Mouse (Mus musculus): ENCODE measurements around the gene Nicn1. TPM values are rescaled to one million over a fixed set of nuclear protein-coding genes. Genes with fewer than 3 reads are reported as not detected.
"Not testable (repeated sequence)": the region's sequence is repeated elsewhere in the genome, so short reads cannot be mapped to it uniquely, and the experiment has no call there.

Gene Nicn1
- polyA plus RNA-seq, 1 experiment from 2014 or later, result 13.9 TPM

GRCm38 (mm10) chr9:108273485-108273884 is 16.7 kb upstream of the Nicn1 start:
- H3K27me3 ChIP-seq (replicated peaks; ENCODE audit: control insufficient read depth, insufficient read depth, low read length), result no peaks in the 10 kb centered on the region
- H3K4me3 ChIP-seq (ENCODE audit: low read depth, low read length), result no peak overlapping the region
- H3K4me1 ChIP-seq (replicated peaks; ENCODE audit: control insufficient read depth, insufficient read depth, low read length), result no peaks in the 10 kb centered on the region
- DNase-seq (ENCODE audit: low spot score) (no peak), ATAC-seq (replicated peaks; ENCODE audit: low FRiP score) (no peak)
- 75% methylated on average over 4 of the region's 4 CpGs for WGBS
- H3K27ac ChIP-seq (ENCODE audit: low read depth, low read length), result no peak overlapping the region
- no peak overlapping the region for H3K4me2 ChIP-seq
- H3K36me3 ChIP-seq (ENCODE audit: control insufficient read depth, insufficient read depth, low read length), result no peaks in the 10 kb centered on the region
- H3K9ac ChIP-seq (ENCODE audit: low read depth, low read length), result no peak overlapping the region
- H3K9me3 ChIP-seq (ENCODE audit: control insufficient read depth, low read length), result no peaks in the 10 kb centered on the region

DNA sequence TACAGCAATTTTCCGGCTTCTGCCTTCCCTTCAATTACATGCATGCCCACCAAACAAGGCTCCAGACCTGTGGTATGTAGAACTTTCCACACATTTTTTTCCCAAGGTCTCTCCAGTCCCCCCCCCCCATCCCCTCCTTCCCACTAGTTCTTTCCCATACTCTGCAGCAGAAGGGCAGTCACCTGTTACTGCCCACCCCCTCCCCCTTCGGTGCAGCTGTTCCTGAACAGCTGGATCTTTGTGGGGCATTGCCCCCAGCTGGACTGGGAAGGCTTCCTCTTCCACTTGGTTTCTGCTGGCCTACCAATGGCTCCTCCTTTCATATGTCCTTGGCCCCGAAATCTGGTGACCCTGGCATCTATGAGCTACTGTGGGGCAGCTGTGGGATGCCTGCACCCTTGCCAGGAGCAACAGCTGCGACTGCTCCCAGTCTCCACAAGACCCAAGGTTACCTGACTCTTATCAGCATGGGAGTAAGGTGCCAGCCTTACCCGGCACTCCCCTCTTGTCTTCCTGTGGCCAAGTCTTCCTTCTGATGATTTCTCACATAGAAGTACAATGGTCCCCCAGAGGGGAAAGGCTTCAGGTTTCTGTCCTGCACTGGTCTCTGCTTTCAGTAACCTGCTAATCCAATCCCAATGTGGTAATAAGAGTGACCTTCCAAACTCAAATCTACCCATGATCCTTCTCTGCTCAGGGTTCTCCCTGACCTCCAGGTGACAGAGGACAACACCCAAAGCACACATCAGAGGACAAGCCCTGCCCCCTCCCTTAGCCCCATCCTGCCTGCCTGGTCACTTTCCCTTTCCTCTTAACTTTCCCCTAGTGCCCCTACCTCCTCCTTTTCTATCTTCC is 15.5 kb upstream of the Nicn1 start:
- Histone ChIP-seq H3K36me3 (ENCODE audit: control insufficient read depth, insufficient read depth, low read length) (no peaks in the 10 kb centered on the region), H3K4me1 (replicated peaks; ENCODE audit: control insufficient read depth, insufficient read depth, low read length) (no peaks in the 10 kb centered on the region), H3K27ac (ENCODE audit: low read depth, low read length) (no peak overlapping the region), H3K9me3 (ENCODE audit: control insufficient read depth, low read length) (no peaks in the 10 kb centered on the region), H3K9ac (ENCODE audit: low read depth, low read length) (no peak overlapping the region), H3K4me3 (ENCODE audit: low read depth, low read length) (no peak overlapping the region), H3K27me3 (replicated peaks; ENCODE audit: control insufficient read depth, insufficient read depth, low read length) (no peaks in the 10 kb centered on the region), H3K4me2 (no peak overlapping the region)
- 65% methylated on average over 5 of the region's 5 CpGs for WGBS
- ATAC-seq (replicated peaks; ENCODE audit: low FRiP score) (no peak), DNase-seq (ENCODE audit: low spot score) (no peak)

- H3K4me3 ChIP-seq (ENCODE audit: low read depth, low read length), result no peak overlapping the region
- ATAC-seq (replicated peaks; ENCODE audit: low FRiP score), result no peak
- no peaks in the 10 kb centered on the region for H3K9me3 ChIP-seq (ENCODE audit: control insufficient read depth, low read length)
- WGBS, result 50% methylated on average over 6 of the region's 6 CpGs
- no peak overlapping the region for H3K27ac ChIP-seq (ENCODE audit: low read depth, low read length)
- no peak for DNase-seq (ENCODE audit: low spot score)
- H3K4me2 ChIP-seq, result no peak overlapping the region
- no peak overlapping the region for H3K9ac ChIP-seq (ENCODE audit: low read depth, low read length)
- H3K4me1 ChIP-seq (replicated peaks; ENCODE audit: control insufficient read depth, insufficient read depth, low read length), result no peaks in the 10 kb centered on the region
- no peaks in the 10 kb centered on the region for H3K36me3 ChIP-seq (ENCODE audit: control insufficient read depth, insufficient read depth, low read length)
- H3K27me3 ChIP-seq (replicated peaks; ENCODE audit: control insufficient read depth, insufficient read depth, low read length), result no peaks in the 10 kb centered on the region
These were observed 14.9 kb upstream of the Nicn1 start for GRCm38 (mm10) chr9:108275331-108275659.

- H3K4me2 ChIP-seq, result no peak overlapping the region
- H3K4me1 ChIP-seq (replicated peaks; ENCODE audit: control insufficient read depth, insufficient read depth, low read length), result no peaks in the 10 kb centered on the region
- no peak overlapping the region for H3K9ac ChIP-seq (ENCODE audit: low read depth, low read length)
- no peaks in the 10 kb centered on the region for H3K27me3 ChIP-seq (replicated peaks; ENCODE audit: control insufficient read depth, insufficient read depth, low read length)
- ATAC-seq (replicated peaks; ENCODE audit: low FRiP score) (no peak), DNase-seq (ENCODE audit: low spot score) (no peak)
- H3K4me3 ChIP-seq (ENCODE audit: low read depth, low read length), result no peak overlapping the region
- no peaks in the 10 kb centered on the region for H3K36me3 ChIP-seq (ENCODE audit: control insufficient read depth, insufficient read depth, low read length)
- no peaks in the 10 kb centered on the region for H3K9me3 ChIP-seq (ENCODE audit: control insufficient read depth, low read length)
- no peak overlapping the region for H3K27ac ChIP-seq (ENCODE audit: low read depth, low read length)
- WGBS, result 67% methylated on average over 10 of the region's 10 CpGs
These were observed 11.4 kb upstream of the Nicn1 start for GRCm38 (mm10) chr9:108278697-108279450.

DNA sequence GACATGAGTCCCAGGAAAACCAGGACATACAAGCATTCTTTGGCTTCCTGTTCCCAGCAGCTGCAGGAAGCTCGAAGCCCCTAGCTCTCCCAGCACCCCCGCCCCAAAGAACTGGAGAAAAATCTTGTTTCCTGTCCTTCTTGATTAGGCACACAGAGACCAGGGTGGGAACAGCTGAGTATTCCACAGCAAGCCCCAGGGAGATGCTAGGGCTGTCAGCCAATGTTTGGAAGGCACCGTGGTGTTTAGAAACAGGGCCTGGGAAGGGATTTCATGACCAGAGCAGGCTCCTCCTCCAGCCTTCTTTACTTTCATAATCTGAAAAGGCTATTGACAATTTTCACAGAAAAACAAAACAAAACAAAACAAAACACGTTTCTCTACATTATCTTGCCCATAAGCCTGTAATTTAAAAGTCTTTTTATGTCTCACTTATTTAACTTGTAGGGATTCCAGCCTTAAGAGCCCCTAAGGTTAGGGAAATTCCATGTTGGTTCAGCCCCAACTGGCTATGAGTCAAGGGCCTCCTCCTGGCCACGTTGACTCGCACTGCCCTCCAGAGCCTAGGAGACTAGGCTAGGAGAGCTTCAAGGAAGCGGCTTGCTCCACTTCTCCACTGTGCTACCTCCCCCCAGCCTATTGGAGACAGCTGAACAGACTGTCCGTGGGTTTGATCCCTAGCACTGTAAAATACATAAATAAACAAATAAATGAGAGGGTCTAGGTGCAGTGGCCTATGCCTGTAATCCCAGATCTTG is 10.0 kb upstream of the Nicn1 start:
- DNase-seq (ENCODE audit: low spot score) (no peak), ATAC-seq (replicated peaks; ENCODE audit: low FRiP score) (no peak)
- H3K4me2 ChIP-seq, result no peak overlapping the region
- no peak overlapping the region for H3K27ac ChIP-seq (ENCODE audit: low read depth, low read length)
- 32% methylated on average over 8 of the region's 8 CpGs for WGBS
- H3K9me3 ChIP-seq (ENCODE audit: control insufficient read depth, low read length), result no peaks in the 10 kb centered on the region
- H3K4me1 ChIP-seq (replicated peaks; ENCODE audit: control insufficient read depth, insufficient read depth, low read length), result no peaks in the 10 kb centered on the region
- H3K9ac ChIP-seq (ENCODE audit: low read depth, low read length), result no peak overlapping the region
- no peak overlapping the region for H3K4me3 ChIP-seq (ENCODE audit: low read depth, low read length)
- H3K36me3 ChIP-seq (ENCODE audit: control insufficient read depth, insufficient read depth, low read length), result no peaks in the 10 kb centered on the region
- H3K27me3 ChIP-seq (replicated peaks; ENCODE audit: control insufficient read depth, insufficient read depth, low read length), result no peaks in the 10 kb centered on the region

DNA sequence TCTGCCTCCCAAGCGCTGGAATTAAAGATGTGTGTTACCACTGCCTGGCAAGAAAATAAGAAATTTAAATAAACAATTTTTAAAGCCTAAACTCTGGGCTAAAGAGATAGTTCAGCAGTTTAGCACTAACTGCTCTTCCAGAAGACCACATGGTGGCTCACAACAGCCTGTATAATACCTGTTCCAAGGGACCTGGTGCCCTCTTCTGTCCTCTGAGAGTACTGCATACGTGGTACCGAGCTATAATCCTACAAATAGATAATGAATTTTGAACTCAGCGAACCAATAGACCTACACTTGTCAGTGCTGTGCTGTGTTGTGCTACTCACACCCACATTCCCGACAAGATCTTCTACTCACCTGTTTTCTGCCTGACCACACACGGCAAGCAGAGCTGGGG is 5.8 kb upstream of the Nicn1 start:
- Histone ChIP-seq H3K27ac (ENCODE audit: low read depth, low read length) (no peak overlapping the region), H3K9me3 (ENCODE audit: control insufficient read depth, low read length) (no peaks in the 10 kb centered on the region), H3K4me1 (replicated peaks; ENCODE audit: control insufficient read depth, insufficient read depth, low read length) (no peaks in the 10 kb centered on the region; the same call in 1 of the 2 replicates), H3K9ac (ENCODE audit: low read depth, low read length) (no peak overlapping the region), H3K36me3 (ENCODE audit: control insufficient read depth, insufficient read depth, low read length) (no peaks in the 10 kb centered on the region), H3K4me2 (no peak overlapping the region), H3K27me3 (replicated peaks; ENCODE audit: control insufficient read depth, insufficient read depth, low read length) (no peaks in the 10 kb centered on the region), H3K4me3 (ENCODE audit: low read depth, low read length) (no peak overlapping the region)
- WGBS, result 8% methylated on average over 6 of the region's 6 CpGs
- ATAC-seq (replicated peaks; ENCODE audit: low FRiP score) (peak; percentile 86), DNase-seq (ENCODE audit: low spot score) (peak; percentile 58)

DNA sequence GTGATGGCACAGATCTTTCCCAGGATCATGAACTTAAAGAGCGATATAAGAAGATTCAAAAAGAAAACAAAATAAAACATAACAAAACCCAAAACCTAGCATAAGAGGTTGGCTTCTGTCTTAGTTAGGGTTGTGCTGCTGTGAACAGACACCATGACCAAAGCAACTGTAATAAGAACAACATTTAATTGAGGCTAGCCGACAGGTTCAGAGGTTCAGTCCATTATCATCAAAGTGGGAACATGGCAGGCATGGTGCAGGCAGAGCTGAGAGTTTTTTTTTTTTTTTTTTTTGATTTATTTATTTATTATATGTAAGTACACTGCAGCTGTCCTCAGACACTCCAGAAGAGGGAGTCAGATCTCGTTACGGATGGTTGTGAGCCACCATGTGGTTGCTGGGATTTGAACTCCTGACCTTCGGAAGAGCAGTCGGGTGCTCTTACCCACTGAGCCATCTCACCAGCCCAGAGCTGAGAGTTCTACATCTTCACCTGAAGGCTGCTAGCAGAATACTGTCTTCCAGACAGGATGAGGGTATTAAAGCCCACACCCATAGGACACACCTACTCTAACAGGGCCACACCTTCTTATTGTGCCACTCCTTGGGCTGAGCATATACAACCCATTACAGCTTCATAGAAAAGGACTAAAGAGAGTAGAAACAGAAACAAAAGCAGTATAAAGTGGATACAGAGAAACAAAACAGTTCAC is 2.5 kb upstream of the Nicn1 start:
- not testable (repeated sequence) for H3K4me2 ChIP-seq; H3K4me3 ChIP-seq (ENCODE audit: low read depth, low read length); DNase-seq (ENCODE audit: low spot score); H3K9ac ChIP-seq (ENCODE audit: low read depth, low read length); ATAC-seq (replicated peaks; ENCODE audit: low FRiP score); H3K4me1 ChIP-seq (replicated peaks; ENCODE audit: control insufficient read depth, insufficient read depth, low read length); H3K36me3 ChIP-seq (ENCODE audit: control insufficient read depth, insufficient read depth, low read length); H3K27me3 ChIP-seq (replicated peaks; ENCODE audit: control insufficient read depth, insufficient read depth, low read length); H3K9me3 ChIP-seq (ENCODE audit: control insufficient read depth, low read length); H3K27ac ChIP-seq (ENCODE audit: low read depth, low read length)
- 89% methylated on average over 4 of the region's 6 CpGs for WGBS

- no peak overlapping the region for H3K9ac ChIP-seq (ENCODE audit: low read depth, low read length)
- peak overlapping the region; percentile 50; the same call in 1 of the 2 replicates for H3K4me3 ChIP-seq (ENCODE audit: low read depth, low read length)
- H3K36me3 ChIP-seq (ENCODE audit: control insufficient read depth, insufficient read depth, low read length), result 0 out of 2 replicates have a peak, but pooled peaks cover under 1% of the 10 kb centered on the region
- H3K9me3 ChIP-seq (ENCODE audit: control insufficient read depth, low read length), result no peaks in the 10 kb centered on the region
- peak overlapping the region; percentile 59 for H3K4me2 ChIP-seq
- H3K4me1 ChIP-seq (replicated peaks; ENCODE audit: control insufficient read depth, insufficient read depth, low read length), result peaks cover 6% of the 10 kb centered on the region
- no peak overlapping the region for H3K27ac ChIP-seq (ENCODE audit: low read depth, low read length)
- 57% methylated on average over 2 of the region's 2 CpGs for WGBS
- no peak for DNase-seq (ENCODE audit: low spot score)
- no peaks in the 10 kb centered on the region for H3K27me3 ChIP-seq (replicated peaks; ENCODE audit: control insufficient read depth, insufficient read depth, low read length)
- ATAC-seq (replicated peaks; ENCODE audit: low FRiP score), result no peak
These were observed 882 bp upstream of the Nicn1 start for GRCm38 (mm10) chr9:108289347-108289746.
